Mouse (Mus musculus): ENCODE measurements around the gene Zfp664. TPM values are rescaled to one million over a fixed set of nuclear protein-coding genes. Genes with fewer than 3 reads are reported as not detected.
A peak's percentile ranks its signal among the peaks of the same experiment; 100 is the strongest.

The Zfp664 gene
- total RNA-seq, 2 experiments from 2014 or later, result 48.1 to 50.7 TPM

GRCm38 (mm10) chr5:124912946-124913933, 50.7 kb downstream of the Zfp664 start:
- intact Hi-C loops (cut with DNase I), result no loop called here
- no peak for DNase-seq

- peak; percentile 25 to 34 for DNase-seq
- intact Hi-C loops (cut with DNase I), result no loop called here
Observed at GRCm38 (mm10) chr5:124919798-124920197, 57.3 kb downstream of the Zfp664 start.

- DNase-seq, result no peak
- intact Hi-C loops (cut with DNase I), result no loop called here
Observed at GRCm38 (mm10) chr5:124921410-124921809, 58.9 kb downstream of the Zfp664 start.

GRCm38 (mm10) chr5:124922356-124923352, 60.2 kb downstream of the Zfp664 start:
- intact Hi-C loops (cut with DNase I), result no loop called here
- peak; percentile 30 to 45 for DNase-seq

GRCm38 (mm10) chr5:124929425-124930054, 67.0 kb downstream of the Zfp664 start:
- DNase-seq, result peak; percentile 29 to 41
- intact Hi-C loops (cut with DNase I), result no loop called here

- intact Hi-C loops (cut with DNase I), result no loop called here
- DNase-seq, result peak; percentile 55 to 68
Observed at GRCm38 (mm10) chr5:124930055-124930439, 67.6 kb downstream of the Zfp664 start.

GRCm38 (mm10) chr5:124930603-124931002, 68.1 kb downstream of the Zfp664 start:
- intact Hi-C loops (cut with DNase I), result no loop called here
- no peak for DNase-seq

- intact Hi-C loops (cut with DNase I), result no loop called here
- DNase-seq, result no peak
Observed at GRCm38 (mm10) chr5:124931076-124931475, 68.6 kb downstream of the Zfp664 start.

GRCm38 (mm10) chr5:124934558-124934957, 72.1 kb downstream of the Zfp664 start:
- peak; percentile 12 to 29 for DNase-seq
- intact Hi-C loops (cut with DNase I), result no loop called here

GRCm38 (mm10) chr5:124943181-124943792, 80.8 kb downstream of the Zfp664 start:
- DNase-seq, result no peak
- intact Hi-C loops (cut with DNase I), result loop anchor here (2.0 kb wide), 1 partner anchor 164 kb away; no protein-coding TSS in a partner anchor

GRCm38 (mm10) chr5:124943793-124944383, 81.4 kb downstream of the Zfp664 start:
- peak; percentile 62 to 81 for DNase-seq
- intact Hi-C loops (cut with DNase I), result loop anchor here (1.0 to 2.0 kb wide), 2 partner anchors 70 to 163 kb away; no protein-coding TSS in a partner anchor

GRCm38 (mm10) chr5:124944384-124944783, 81.9 kb downstream of the Zfp664 start:
- intact Hi-C loops (cut with DNase I), result loop anchor here (1.0 kb wide), 1 partner anchor 70 kb away; no protein-coding TSS in a partner anchor
- no peak for DNase-seq

GRCm38 (mm10) chr5:124945046-124945445, 82.6 kb downstream of the Zfp664 start:
- DNase-seq, result no peak
- intact Hi-C loops (cut with DNase I), result no loop called here

- intact Hi-C loops (cut with DNase I), result no loop called here
- no peak for DNase-seq
Observed at GRCm38 (mm10) chr5:124950623-124951278, 88.3 kb downstream of the Zfp664 start.

- intact Hi-C loops (cut with DNase I), result no loop called here
- DNase-seq, result no peak
Observed at GRCm38 (mm10) chr5:124951333-124951732, 88.8 kb downstream of the Zfp664 start.

All from heart, postnatal 14 days (tissue).